In genomic region chr10:30327849-30328248, GRCm38 (mm10) we compare ENCODE assay signal across 12 mouse cellular contexts.
DNase-seq lines count a peak whose midpoint lies in the region; ATAC-seq and TF ChIP-seq lines count a peak whose summit lies in the region.
"Had no signal": no experiment of that assay in that cellular context is flagged by ENCODE, and none has a peak within 500 bp of the region (broad histone marks: within the 10 kb centered on the region; RNA-seq: fewer than 3 reads in every experiment).

No protein-coding gene starts in this region.

- DNase-seq in forebrain, embryonic 10.5 days (ENCODE audit: extremely low spot score, low spot score), result peak; percentile 70
- DNase-seq in forebrain, postnatal 0 days, result no peak
- DNase-seq in midbrain, embryonic 14.5 days, result peak; percentile 46
- DNase-seq in adipocyte (ENCODE audit: low spot score), result no peak
- DNase-seq in cerebellum, adult 9-11 months, result no peak
- no peak for DNase-seq in left cerebral cortex, postnatal 25 days (ENCODE audit: low spot score in 2 of 2)
- DNase-seq: heart, adult 11 months; heart, postnatal 4 days; lung, postnatal 14 days had no signal

- H3K9ac ChIP-seq in forebrain, postnatal 0 days, result no peak overlapping the region
- H3K9ac ChIP-seq in embryonic facial prominence, embryonic 12.5 days, result no peak overlapping the region
- no peak overlapping the region for H3K9ac ChIP-seq in hindbrain, embryonic 15.5 days
- no peak overlapping the region for H3K9ac ChIP-seq in midbrain, embryonic 14.5 days (replicated peaks; ENCODE audit: low read length)

- ATAC-seq in forebrain, postnatal 0 days, result no peak
- ATAC-seq in embryonic facial prominence, embryonic 12.5 days (ENCODE audit: insufficient number of reproducible peaks, insufficient read depth, low FRiP score, low TSS enrichment), result peak; percentile 81; the same call in 1 of the 2 replicates
- peak; percentile 90 for ATAC-seq in hindbrain, embryonic 15.5 days (ENCODE audit: low FRiP score, low read depth)
- ATAC-seq in midbrain, embryonic 14.5 days (ENCODE audit: low FRiP score, low TSS enrichment), result peak; percentile 57; the same call in 1 of the 2 replicates

- peak overlapping the region; percentile 71; the same call in 1 of the 2 replicates for H3K27ac ChIP-seq in forebrain, embryonic 10.5 days
- no peak overlapping the region for H3K27ac ChIP-seq in forebrain, postnatal 0 days (ENCODE audit: low read depth, low read length)
- no peak overlapping the region for H3K27ac ChIP-seq in embryonic facial prominence, embryonic 12.5 days
- H3K27ac ChIP-seq in hindbrain, embryonic 15.5 days (replicated peaks), result no peak overlapping the region
- no peak overlapping the region for H3K27ac ChIP-seq in midbrain, embryonic 14.5 days (replicated peaks; ENCODE audit: low read depth, low read length)

- H3K4me1 ChIP-seq in forebrain, embryonic 10.5 days, result peaks cover 38% of the 10 kb centered on the region
- no peaks in the 10 kb centered on the region for H3K4me1 ChIP-seq in forebrain, postnatal 0 days (ENCODE audit: insufficient read depth)
- peaks cover 17% of the 10 kb centered on the region; the same call in 1 of the 2 replicates for H3K4me1 ChIP-seq in embryonic facial prominence, embryonic 12.5 days
- H3K4me1 ChIP-seq in hindbrain, embryonic 15.5 days (replicated peaks), result peaks cover 9% of the 10 kb centered on the region
- peaks cover 11% of the 10 kb centered on the region for H3K4me1 ChIP-seq in midbrain, embryonic 14.5 days (ENCODE audit: control insufficient read depth, insufficient read depth, low read length)

- intact Hi-C loops in left cerebral cortex, postnatal 25 days (cut with DNase I), result no loop called here

- H3K9me3 ChIP-seq in forebrain, embryonic 10.5 days, result no peaks in the 10 kb centered on the region
- H3K9me3 ChIP-seq in forebrain, postnatal 0 days (ENCODE audit: low read length), result no peaks in the 10 kb centered on the region
- no peaks in the 10 kb centered on the region for H3K9me3 ChIP-seq in embryonic facial prominence, embryonic 12.5 days
- H3K9me3 ChIP-seq in hindbrain, embryonic 15.5 days, result no peaks in the 10 kb centered on the region
- no peaks in the 10 kb centered on the region for H3K9me3 ChIP-seq in midbrain, embryonic 14.5 days (ENCODE audit: control insufficient read depth, low read length)
- H3K9me3 ChIP-seq: G1E had no signal

- 7% methylated on average over 8 of the region's 8 CpGs for WGBS in forebrain, embryonic 10.5 days
- 10% methylated on average over 8 of the region's 8 CpGs for WGBS in forebrain, postnatal 0 days
- WGBS in embryonic facial prominence, embryonic 12.5 days, result 10% methylated on average over 8 of the region's 8 CpGs
- 30% methylated on average over 8 of the region's 8 CpGs for WGBS in hindbrain, embryonic 15.5 days
- 17% methylated on average over 8 of the region's 8 CpGs for WGBS in midbrain, embryonic 14.5 days

- no peak for TF ChIP-seq CTCF in forebrain, postnatal 0 days (IDR thresholded peaks at IDR 0.05; ENCODE audit: low read depth)

- H3K36me3 ChIP-seq in forebrain, embryonic 10.5 days (replicated peaks), result no peaks in the 10 kb centered on the region
- no peaks in the 10 kb centered on the region for H3K36me3 ChIP-seq in forebrain, postnatal 0 days (ENCODE audit: insufficient read depth)
- H3K36me3 ChIP-seq in embryonic facial prominence, embryonic 12.5 days, result no peaks in the 10 kb centered on the region
- no peaks in the 10 kb centered on the region for H3K36me3 ChIP-seq in hindbrain, embryonic 15.5 days
- H3K36me3 ChIP-seq in midbrain, embryonic 14.5 days (ENCODE audit: control insufficient read depth, insufficient read depth, low read length), result no peaks in the 10 kb centered on the region
- H3K36me3 ChIP-seq: G1E had no signal

- H3K27me3 ChIP-seq in forebrain, embryonic 10.5 days (ENCODE audit: poor library complexity, severe bottlenecking), result no peaks in the 10 kb centered on the region
- H3K27me3 ChIP-seq in forebrain, postnatal 0 days (ENCODE audit: insufficient read depth, low read length), result no peaks in the 10 kb centered on the region
- no peaks in the 10 kb centered on the region for H3K27me3 ChIP-seq in embryonic facial prominence, embryonic 12.5 days
- no peaks in the 10 kb centered on the region for H3K27me3 ChIP-seq in hindbrain, embryonic 15.5 days
- no peaks in the 10 kb centered on the region for H3K27me3 ChIP-seq in midbrain, embryonic 14.5 days (ENCODE audit: control insufficient read depth, insufficient read depth, low read length)

- no peak overlapping the region for H3K4me2 ChIP-seq in forebrain, postnatal 0 days (ENCODE audit: low read depth)
- H3K4me2 ChIP-seq in embryonic facial prominence, embryonic 12.5 days (replicated peaks), result no peak overlapping the region; the same call in 1 of the 2 replicates
- H3K4me2 ChIP-seq in hindbrain, embryonic 15.5 days, result no peak overlapping the region
- H3K4me2 ChIP-seq in midbrain, embryonic 14.5 days (ENCODE audit: low read length), result no peak overlapping the region

- no peak overlapping the region for H3K4me3 ChIP-seq in forebrain, embryonic 10.5 days
- H3K4me3 ChIP-seq in forebrain, postnatal 0 days (ENCODE audit: low read depth, low read length), result no peak overlapping the region
- H3K4me3 ChIP-seq in embryonic facial prominence, embryonic 12.5 days, result no peak overlapping the region
- no peak overlapping the region for H3K4me3 ChIP-seq in hindbrain, embryonic 15.5 days
- H3K4me3 ChIP-seq in midbrain, embryonic 14.5 days (replicated peaks; ENCODE audit: low read depth, low read length), result no peak overlapping the region

Comparison
In these comparisons a context has a peak if more than half of its experiments do, and no peak if none do; other contexts are left out.
1. DNase-seq: peak in forebrain, embryonic 10.5 days (single experiment) and midbrain, embryonic 14.5 days (single experiment); none in forebrain, postnatal 0 days (single experiment), adipocyte (single experiment), cerebellum, adult 9-11 months (single experiment) and left cerebral cortex, postnatal 25 days (0 of 2).